Mouse (Mus musculus): ENCODE results near the gene Sprr2h.

The Sprr2h gene

DNA sequence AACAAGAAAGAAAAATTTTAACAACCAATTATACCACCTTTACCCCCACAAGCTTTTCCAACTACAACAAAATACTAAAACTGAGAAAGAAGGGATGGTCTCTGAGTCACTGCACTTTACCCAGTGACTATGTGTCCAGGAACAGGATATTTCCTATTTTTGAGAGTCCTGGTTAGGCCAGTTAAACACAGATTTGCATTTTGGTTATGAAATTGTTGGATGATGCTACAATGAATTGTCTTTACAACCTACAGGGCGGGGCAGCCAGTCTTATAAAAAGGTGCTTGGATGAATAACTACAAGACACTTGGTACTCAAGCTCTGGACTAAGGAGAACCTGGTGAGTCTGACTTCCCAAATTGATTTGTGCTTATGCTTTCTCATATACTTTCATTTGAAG lies at the start of gene Sprr2h:
TSS of gene Sprr2h (plus strand) at position 301 of the 400 bp plus-strand sequence.
- in situ Hi-C loops (cut with MboI, MseI), result no loop called here

GRCm38 (mm10) chr3:92336278-92336677 lies 49.2 kb upstream of the Sprr2h start:
- in situ Hi-C loops (cut with MboI, MseI), result no loop called here

DNA sequence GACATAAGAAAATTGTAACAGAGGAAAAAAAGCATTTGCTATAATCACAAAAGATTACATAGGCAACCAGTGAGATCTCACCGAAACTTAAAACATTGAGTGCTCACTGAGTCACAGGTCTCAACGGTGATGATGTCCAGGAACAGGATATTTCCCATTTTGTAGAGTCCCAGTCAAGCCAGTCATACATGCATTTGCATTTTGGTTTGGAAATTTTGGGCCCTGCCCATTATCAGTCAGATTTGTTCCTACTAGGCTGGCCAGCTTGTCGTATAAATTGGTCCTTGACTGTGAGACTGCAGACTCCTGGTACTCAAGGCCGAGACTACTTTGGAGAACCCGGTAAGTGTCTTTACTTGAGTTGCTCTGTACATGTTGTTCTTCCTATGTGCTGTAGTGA lies 46.6 kb upstream of the Sprr2h start, which contains the start of gene Sprr2d:
TSS of gene Sprr2d (plus strand) at position 301 of the 400 bp plus-strand sequence.
- in situ Hi-C loops (cut with MboI, MseI), result no loop called here

GRCm38 (mm10) chr3:92351843-92352242 lies 33.6 kb upstream of the Sprr2h start, which contains the start of gene Sprr2e:
Gene Sprr2e (plus strand): TSS chr3:92352143.
- in situ Hi-C loops (cut with MboI, MseI), result no loop called here

DNA sequence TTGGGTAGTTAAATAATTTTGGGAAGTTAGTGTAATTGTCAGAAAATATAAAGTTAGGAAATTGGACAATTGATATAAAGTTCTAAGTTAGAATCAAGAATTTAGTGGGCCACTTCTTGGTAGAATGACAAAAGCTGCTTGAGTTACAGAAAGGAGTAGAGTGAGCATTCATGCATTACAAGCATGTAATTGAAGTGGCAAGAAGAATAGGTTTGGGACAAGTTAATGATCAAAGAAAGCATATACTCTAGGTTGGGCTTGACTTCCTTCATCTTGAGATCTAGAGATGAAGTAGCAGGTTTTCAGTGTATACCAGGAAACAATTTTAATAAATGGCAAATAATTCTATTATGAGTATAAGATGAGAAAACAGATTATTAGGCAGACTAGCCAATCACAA lies 23.9 kb upstream of the Sprr2h start:
- in situ Hi-C loops (cut with MboI, MseI), result no loop called here

- in situ Hi-C loops (cut with MboI, MseI), result no loop called here
Observed at GRCm38 (mm10) chr3:92364887-92365286, 20.6 kb upstream of the Sprr2h start, which contains the start of gene Sprr2f. Gene Sprr2f (plus strand): TSS chr3:92365187.

DNA sequence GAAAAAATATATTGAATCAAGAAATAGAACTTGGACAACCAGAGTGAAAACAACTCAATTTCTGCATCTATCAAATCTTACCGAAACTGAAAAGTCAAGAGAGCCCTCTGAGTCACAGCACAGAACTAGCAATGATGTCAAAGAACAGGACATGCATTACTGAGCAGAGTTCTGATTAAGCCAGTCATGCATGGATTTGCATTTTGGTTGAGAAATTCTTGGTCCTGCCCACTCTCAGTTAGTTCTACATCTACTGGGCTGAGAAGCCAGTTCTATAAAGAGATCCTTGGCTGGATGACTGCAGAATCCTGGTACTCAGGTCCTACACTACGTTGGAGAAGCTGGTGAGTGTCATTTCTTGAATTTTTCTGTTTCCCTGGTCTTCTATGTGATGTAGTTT lies 11.9 kb upstream of the Sprr2h start:
- in situ Hi-C loops (cut with MboI, MseI), result no loop called here

GRCm38 (mm10) chr3:92394301-92394700 lies 8.8 kb downstream of the Sprr2h start:
- in situ Hi-C loops (cut with MboI, MseI), result no loop called here

DNA sequence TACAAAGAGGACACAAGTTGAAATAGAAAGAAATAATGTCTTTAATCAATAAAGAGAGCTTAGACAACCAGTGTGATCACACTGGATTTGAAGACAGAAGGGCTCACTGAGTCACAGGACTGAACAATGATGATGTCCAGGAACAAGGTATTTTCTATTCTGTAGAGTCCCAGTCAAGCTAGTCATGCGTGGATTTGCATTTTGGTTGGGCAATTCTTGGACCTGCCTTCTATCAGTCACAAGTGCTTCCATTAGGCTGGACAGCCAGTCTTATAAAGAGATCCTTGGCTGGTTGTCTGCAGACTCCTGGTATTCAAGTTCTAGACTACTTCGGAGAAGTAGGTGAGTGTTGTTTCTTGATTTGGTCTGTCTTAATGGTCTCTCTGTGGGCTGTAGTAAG lies 22.2 kb downstream of the Sprr2h start, which contains the start of gene Sprr2i:
TSS of gene Sprr2i (plus strand) at position 301 of the 400 bp plus-strand sequence.
- in situ Hi-C loops (cut with MboI, MseI), result no loop called here

- in situ Hi-C loops (cut with MboI, MseI), result no loop called here
Observed at GRCm38 (mm10) chr3:92417782-92418181, 32.3 kb downstream of the Sprr2h start, which contains the start of gene Sprr2j-ps. Gene Sprr2j-ps (plus strand): TSS chr3:92418082.

DNA sequence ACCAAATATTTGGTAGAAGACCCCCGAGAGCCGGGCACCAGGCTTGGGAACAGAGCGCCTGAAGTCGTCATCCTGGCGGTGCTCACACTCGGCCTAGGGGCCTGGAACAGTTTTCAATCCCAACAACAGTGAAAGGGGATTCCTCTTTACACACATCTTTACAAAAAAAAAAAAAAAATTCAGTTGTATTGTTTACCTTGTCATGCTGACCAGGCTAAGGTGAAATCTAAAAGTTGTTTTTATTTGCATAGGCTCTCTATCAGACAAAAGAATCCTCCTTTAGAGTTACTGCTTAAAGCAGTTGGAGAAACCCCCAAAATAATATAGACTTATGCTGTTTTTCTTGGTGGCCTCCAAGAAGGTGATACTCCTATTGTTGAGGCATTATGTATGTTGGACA lies 43.8 kb downstream of the Sprr2h start, which contains the start of gene Gm9774:
TSS of gene Gm9774 (minus strand) at position 101 of the 400 bp plus-strand sequence.
- in situ Hi-C loops (cut with MboI, MseI), result no loop called here

DNA sequence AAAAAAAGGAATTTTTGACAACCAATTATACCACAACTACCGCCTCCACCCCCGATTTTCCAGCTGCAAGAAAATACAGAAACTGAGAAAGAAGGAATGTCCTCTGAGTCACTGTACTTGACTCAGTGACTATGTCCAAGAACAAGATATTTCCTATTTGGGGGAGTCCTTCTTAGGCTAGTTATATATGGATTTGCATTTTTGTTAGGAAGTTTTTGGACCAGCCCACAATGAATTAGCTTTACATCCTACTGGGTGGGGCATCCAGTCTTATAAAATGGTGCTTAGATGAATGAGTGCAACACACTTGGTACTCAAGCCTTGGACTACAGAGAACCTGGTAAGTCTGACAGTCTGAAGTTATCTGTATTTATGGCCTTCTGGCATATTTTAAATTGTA lies 46.8 kb downstream of the Sprr2h start, which contains the start of gene Sprr2k:
TSS of gene Sprr2k (plus strand) at position 301 of the 400 bp plus-strand sequence.
- in situ Hi-C loops (cut with MboI, MseI), result no loop called here
